Mouse (Mus musculus): ENCODE data around the gene Pmm1. TPM values are rescaled to one million over a fixed set of nuclear protein-coding genes. Genes with fewer than 3 reads are reported as not detected.
A peak's percentile ranks its signal among the peaks of the same experiment; 100 is the strongest.

Gene Pmm1
- polyA plus RNA-seq, 2 experiments: 34.8 to 41.5 TPM

- Histone ChIP-seq H3K4me1 (ENCODE audit: control insufficient read depth, insufficient read depth, low read length) (peaks cover 15% of the 10 kb centered on the region), H3K4me3 (replicated peaks; ENCODE audit: low read length) (peak overlapping the region; percentile 48), H3K36me3 (ENCODE audit: control insufficient read depth, insufficient read depth, low read length) (no peaks in the 10 kb centered on the region), H3K9me3 (ENCODE audit: control insufficient read depth, low read length) (no peaks in the 10 kb centered on the region), H3K9ac (ENCODE audit: low read depth, low read length, severe bottlenecking) (peak overlapping the region; percentile 61; the same call in 1 of the 2 replicates), H3K27me3 (ENCODE audit: control insufficient read depth, insufficient read depth, low read length) (no peaks in the 10 kb centered on the region), H3K4me2 (replicated peaks; ENCODE audit: low read depth, low read length, severe bottlenecking) (peak overlapping the region; percentile 72), H3K27ac (replicated peaks; ENCODE audit: low read depth, low read length) (no peak overlapping the region)
- peak; percentile 41; the same call in 1 of the 2 replicates for ATAC-seq (ENCODE audit: low FRiP score, low read depth)
- 51% methylated on average over 7 of the region's 7 CpGs for WGBS
- no peak for DNase-seq (ENCODE audit: low spot score)
- TF ChIP-seq POLR2A (IDR thresholded peaks at IDR 0.05; ENCODE audit: borderline replicate concordance, extremely low read depth, insufficient read depth, insufficient read length): no peak
These were observed 24.7 kb downstream of the Pmm1 start for GRCm38 (mm10) chr15:81935869-81936637.

DNA sequence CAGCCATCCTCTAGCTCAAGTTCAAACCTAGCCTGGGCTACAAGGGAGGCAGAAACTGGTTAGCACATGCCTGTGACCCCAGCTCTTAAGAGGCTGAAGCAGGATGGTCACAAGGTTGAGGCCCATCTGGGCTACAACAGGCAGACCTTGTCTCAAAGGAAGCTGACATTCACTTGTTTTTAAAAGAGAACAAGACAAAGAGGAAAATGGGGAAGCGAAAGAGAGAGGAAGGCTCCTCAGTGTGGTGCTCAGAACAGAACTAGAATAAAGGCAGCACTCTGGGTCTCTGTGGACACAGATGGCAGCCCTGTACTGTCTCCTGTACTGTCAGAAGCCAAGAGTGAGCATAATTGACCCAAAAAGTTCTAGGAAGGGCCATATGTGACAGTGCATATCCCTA is 26.7 kb downstream of the Pmm1 start:
- DNase-seq (ENCODE audit: low spot score) (no peak), ATAC-seq (ENCODE audit: low FRiP score, low read depth) (no peak)
- Histone ChIP-seq H3K9me3 (ENCODE audit: control insufficient read depth, low read length) (no peaks in the 10 kb centered on the region), H3K27me3 (ENCODE audit: control insufficient read depth, insufficient read depth, low read length) (no peaks in the 10 kb centered on the region), H3K4me3 (replicated peaks; ENCODE audit: low read length) (no peak overlapping the region), H3K4me2 (replicated peaks; ENCODE audit: low read depth, low read length, severe bottlenecking) (no peak overlapping the region), H3K9ac (ENCODE audit: low read depth, low read length, severe bottlenecking) (no peak overlapping the region), H3K4me1 (ENCODE audit: control insufficient read depth, insufficient read depth, low read length) (peaks cover 15% of the 10 kb centered on the region), H3K27ac (replicated peaks; ENCODE audit: low read depth, low read length) (no peak overlapping the region), H3K36me3 (ENCODE audit: control insufficient read depth, insufficient read depth, low read length) (no peaks in the 10 kb centered on the region)
- WGBS: 87% methylated on average over 1 of the region's 1 CpGs
- TF ChIP-seq POLR2A (IDR thresholded peaks at IDR 0.05; ENCODE audit: borderline replicate concordance, extremely low read depth, insufficient read depth, insufficient read length): no peak

GRCm38 (mm10) chr15:81932951-81933470 is 27.7 kb downstream of the Pmm1 start:
- 49% methylated on average over 12 of the region's 12 CpGs for WGBS
- DNase-seq (ENCODE audit: low spot score): peak; percentile 12

GRCm38 (mm10) chr15:81928277-81928676 is 32.5 kb downstream of the Pmm1 start:
- ATAC-seq (ENCODE audit: low FRiP score, low read depth) (no peak), DNase-seq (ENCODE audit: low spot score) (peak; percentile 40)
- H3K27me3 ChIP-seq (ENCODE audit: control insufficient read depth, insufficient read depth, low read length): no peaks in the 10 kb centered on the region
- peaks cover 9% of the 10 kb centered on the region for H3K4me1 ChIP-seq (ENCODE audit: control insufficient read depth, insufficient read depth, low read length)
- H3K9me3 ChIP-seq (ENCODE audit: control insufficient read depth, low read length): no peaks in the 10 kb centered on the region
- H3K27ac ChIP-seq (replicated peaks; ENCODE audit: low read depth, low read length): no peak overlapping the region
- TF ChIP-seq POLR2A (IDR thresholded peaks at IDR 0.05; ENCODE audit: borderline replicate concordance, extremely low read depth, insufficient read depth, insufficient read length): no peak
- H3K9ac ChIP-seq (ENCODE audit: low read depth, low read length, severe bottlenecking): no peak overlapping the region
- H3K36me3 ChIP-seq (ENCODE audit: control insufficient read depth, insufficient read depth, low read length): no peaks in the 10 kb centered on the region
- H3K4me3 ChIP-seq (replicated peaks; ENCODE audit: low read length): no peak overlapping the region
- WGBS: 76% methylated on average over 11 of the region's 11 CpGs
- H3K4me2 ChIP-seq (replicated peaks; ENCODE audit: low read depth, low read length, severe bottlenecking): no peak overlapping the region

More at GRCm38 (mm10) chr15:81932951-81933470, 27.7 kb downstream of the Pmm1 start:
- no peak for ATAC-seq (ENCODE audit: low FRiP score, low read depth)
- Histone ChIP-seq H3K27ac (replicated peaks; ENCODE audit: low read depth, low read length) (no peak overlapping the region), H3K4me1 (ENCODE audit: control insufficient read depth, insufficient read depth, low read length) (peaks cover 15% of the 10 kb centered on the region), H3K9ac (ENCODE audit: low read depth, low read length, severe bottlenecking) (no peak overlapping the region), H3K4me2 (replicated peaks; ENCODE audit: low read depth, low read length, severe bottlenecking) (no peak overlapping the region), H3K4me3 (replicated peaks; ENCODE audit: low read length) (no peak overlapping the region), H3K27me3 (ENCODE audit: control insufficient read depth, insufficient read depth, low read length) (no peaks in the 10 kb centered on the region), H3K36me3 (ENCODE audit: control insufficient read depth, insufficient read depth, low read length) (no peaks in the 10 kb centered on the region), H3K9me3 (ENCODE audit: control insufficient read depth, low read length) (no peaks in the 10 kb centered on the region)
- TF ChIP-seq POLR2A (IDR thresholded peaks at IDR 0.05; ENCODE audit: borderline replicate concordance, extremely low read depth, insufficient read depth, insufficient read length): no peak

DNA sequence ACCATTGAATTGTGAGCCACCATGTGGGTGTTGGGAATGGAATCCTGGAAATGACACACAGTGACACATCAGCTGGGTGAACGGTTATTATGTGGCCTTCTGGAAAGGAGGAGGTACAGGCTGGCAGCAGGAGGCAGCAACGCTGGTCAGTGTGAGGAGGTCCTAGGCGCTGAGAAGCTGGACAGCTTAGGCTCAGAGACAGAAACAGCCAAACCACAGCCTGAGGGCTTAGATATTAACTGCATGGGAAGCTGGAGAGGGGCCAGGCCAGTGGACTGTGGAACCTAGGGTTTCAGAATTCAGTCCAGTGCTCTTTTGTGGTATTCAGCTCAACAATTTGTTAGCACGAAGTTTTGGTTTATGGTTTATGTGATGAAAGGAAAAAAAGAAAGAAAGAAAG is 33.0 kb downstream of the Pmm1 start:
- no peaks in the 10 kb centered on the region for H3K9me3 ChIP-seq (ENCODE audit: control insufficient read depth, low read length)
- no peak overlapping the region for H3K4me2 ChIP-seq (replicated peaks; ENCODE audit: low read depth, low read length, severe bottlenecking)
- H3K4me3 ChIP-seq (replicated peaks; ENCODE audit: low read length): no peak overlapping the region
- ATAC-seq (ENCODE audit: low FRiP score, low read depth): no peak
- WGBS: 61% methylated on average over 4 of the region's 4 CpGs
- TF ChIP-seq POLR2A (IDR thresholded peaks at IDR 0.05; ENCODE audit: borderline replicate concordance, extremely low read depth, insufficient read depth, insufficient read length): no peak
- H3K9ac ChIP-seq (ENCODE audit: low read depth, low read length, severe bottlenecking): no peak overlapping the region
- no peaks in the 10 kb centered on the region for H3K36me3 ChIP-seq (ENCODE audit: control insufficient read depth, insufficient read depth, low read length)
- no peak overlapping the region for H3K27ac ChIP-seq (replicated peaks; ENCODE audit: low read depth, low read length)
- DNase-seq (ENCODE audit: low spot score): no peak
- no peaks in the 10 kb centered on the region for H3K27me3 ChIP-seq (ENCODE audit: control insufficient read depth, insufficient read depth, low read length)
- H3K4me1 ChIP-seq (ENCODE audit: control insufficient read depth, insufficient read depth, low read length): peaks cover 9% of the 10 kb centered on the region

Data from limb, embryonic 14.5 days (tissue).